ENCODE assay signal across 11 mouse cellular contexts in genomic region chr5:41006692-41007091, GRCm38 (mm10).
DNase-seq lines count a peak whose midpoint lies in the region; ATAC-seq and TF ChIP-seq lines count a peak whose summit lies in the region.
"Had no signal": no experiment of that assay in that cellular context is flagged by ENCODE, and none has a peak within 500 bp of the region (broad histone marks: within the 10 kb centered on the region; RNA-seq: fewer than 3 reads in every experiment).

No protein-coding gene starts in this region.

- H3K4me1 ChIP-seq in midbrain, embryonic 11.5 days (ENCODE audit: control insufficient read depth, insufficient read depth, low read length): no peaks in the 10 kb centered on the region
- H3K4me1 ChIP-seq in midbrain, embryonic 10.5 days: no peaks in the 10 kb centered on the region
- H3K4me1 ChIP-seq: heart, embryonic 13.5 days; lung, embryonic 15.5 days had no signal

- H3K4me2 ChIP-seq in midbrain, embryonic 11.5 days: no peak overlapping the region
- H3K4me2 ChIP-seq: heart, embryonic 13.5 days; lung, embryonic 15.5 days had no signal

- TF ChIP-seq CTCF in brain, embryonic 14.5 days (IDR thresholded peaks at IDR 0.05; ENCODE audit: borderline replicate concordance, extremely low read depth, insufficient read depth, insufficient read length): peak; percentile 68; the same call in 1 of the 2 replicates

- no peaks in the 10 kb centered on the region for H3K9me3 ChIP-seq in midbrain, embryonic 11.5 days (ENCODE audit: control insufficient read depth, low read length)
- H3K9me3 ChIP-seq in midbrain, embryonic 10.5 days (replicated peaks): no peaks in the 10 kb centered on the region
- H3K9me3 ChIP-seq: G1E; heart, embryonic 13.5 days; lung, embryonic 15.5 days had no signal

- H3K9ac ChIP-seq in midbrain, embryonic 11.5 days (ENCODE audit: low read length): no peak overlapping the region
- H3K9ac ChIP-seq: heart, embryonic 13.5 days; lung, embryonic 15.5 days had no signal

- H3K27me3 ChIP-seq in midbrain, embryonic 11.5 days (ENCODE audit: control insufficient read depth, insufficient read depth, low read length): no peaks in the 10 kb centered on the region
- no peaks in the 10 kb centered on the region for H3K27me3 ChIP-seq in midbrain, embryonic 10.5 days (ENCODE audit: low read depth, poor library complexity, severe bottlenecking)
- H3K27me3 ChIP-seq: heart, embryonic 13.5 days; lung, embryonic 15.5 days had no signal

- H3K4me3 ChIP-seq in midbrain, embryonic 11.5 days (ENCODE audit: low read depth, low read length): no peak overlapping the region
- H3K4me3 ChIP-seq in midbrain, embryonic 10.5 days: no peak overlapping the region
- H3K4me3 ChIP-seq: heart, embryonic 13.5 days; lung, embryonic 15.5 days had no signal

- no peak for TF ChIP-seq POLR2A in brain, embryonic 14.5 days (IDR thresholded peaks at IDR 0.05; ENCODE audit: borderline replicate concordance, extremely low read depth, insufficient read depth, insufficient read length, poor library complexity, severe bottlenecking)

- H3K36me3 ChIP-seq in midbrain, embryonic 11.5 days (ENCODE audit: control insufficient read depth, insufficient read depth, low read length): no peaks in the 10 kb centered on the region
- no peaks in the 10 kb centered on the region for H3K36me3 ChIP-seq in midbrain, embryonic 10.5 days
- H3K36me3 ChIP-seq: G1E; heart, embryonic 13.5 days; lung, embryonic 15.5 days had no signal

- 69% methylated on average over 3 of the region's 3 CpGs for WGBS in midbrain, embryonic 11.5 days
- 71% methylated on average over 3 of the region's 3 CpGs for WGBS in midbrain, embryonic 10.5 days

- DNase-seq in embryo, embryonic 10 days (ENCODE audit: low spot score): peak; percentile 22
- no peak for DNase-seq in embryo, embryonic 9.5 days (ENCODE audit: extremely low spot score)
- DNase-seq in midbrain, embryonic 11.5 days (ENCODE audit: low spot score, missing footprints): peak; percentile 81
- no peak for DNase-seq in midbrain, embryonic 10.5 days (ENCODE audit: low spot score)
- DNase-seq in brain, embryonic 14.5 days (ENCODE audit: low read depth): peak; percentile 40
- DNase-seq in kidney, postnatal 14 days: peak; percentile 5
- DNase-seq in thymus, postnatal 36 days: no peak
- no peak for DNase-seq in thymus, postnatal 10 days (ENCODE audit: low spot score in 2 of 2)

- ATAC-seq in midbrain, embryonic 11.5 days (ENCODE audit: low FRiP score): peak; percentile 40

- no peak overlapping the region for H3K27ac ChIP-seq in midbrain, embryonic 11.5 days (ENCODE audit: low read depth, low read length)
- H3K27ac ChIP-seq in midbrain, embryonic 10.5 days (replicated peaks): no peak overlapping the region
- H3K27ac ChIP-seq: heart, embryonic 13.5 days; lung, embryonic 15.5 days had no signal

Comparison
In these comparisons a context has a peak if more than half of its experiments do, and no peak if none do; other contexts are left out.
1. DNase-seq: peak in embryo, embryonic 10 days (single experiment), midbrain, embryonic 11.5 days (single experiment), brain, embryonic 14.5 days (single experiment) and kidney, postnatal 14 days (single experiment); none in embryo, embryonic 9.5 days (single experiment), midbrain, embryonic 10.5 days (single experiment), thymus, postnatal 36 days (0 of 2) and thymus, postnatal 10 days (0 of 2).